Mouse (Mus musculus) Muller cell, postnatal 12 days (primary cell): ENCODE measurements around the gene Ngef.

Experiments used
- DNase-seq: peaks from one replicate; pipeline ENCODE4 v3.0.0-alpha.2; 2015; ENCODE audit errors: inconsistent ontology term

Ngef gene

DNA sequence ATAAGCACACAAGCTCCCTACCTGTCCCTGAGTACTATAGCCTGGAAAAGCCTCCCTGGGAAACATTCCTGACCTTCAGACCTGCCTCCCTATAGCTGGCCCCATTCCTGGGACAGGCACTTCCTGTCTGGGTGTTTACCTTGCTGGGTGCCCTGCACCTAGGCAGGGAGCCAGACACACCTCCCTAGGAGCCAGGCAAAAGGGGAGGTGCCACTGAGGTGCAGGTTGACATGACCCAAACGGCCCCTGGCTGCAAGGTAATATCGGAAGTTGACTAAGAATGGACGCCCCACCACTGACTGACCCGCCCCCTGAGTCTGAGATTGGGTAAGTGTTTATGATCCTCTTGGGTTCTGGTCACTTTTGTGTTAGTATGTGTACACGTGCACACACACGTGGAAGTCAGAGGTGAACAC is at the start of gene Ngef:
Ngef (minus strand) TSS at position 71 of the 416 bp plus-strand sequence.
- no peak for DNase-seq

DNA sequence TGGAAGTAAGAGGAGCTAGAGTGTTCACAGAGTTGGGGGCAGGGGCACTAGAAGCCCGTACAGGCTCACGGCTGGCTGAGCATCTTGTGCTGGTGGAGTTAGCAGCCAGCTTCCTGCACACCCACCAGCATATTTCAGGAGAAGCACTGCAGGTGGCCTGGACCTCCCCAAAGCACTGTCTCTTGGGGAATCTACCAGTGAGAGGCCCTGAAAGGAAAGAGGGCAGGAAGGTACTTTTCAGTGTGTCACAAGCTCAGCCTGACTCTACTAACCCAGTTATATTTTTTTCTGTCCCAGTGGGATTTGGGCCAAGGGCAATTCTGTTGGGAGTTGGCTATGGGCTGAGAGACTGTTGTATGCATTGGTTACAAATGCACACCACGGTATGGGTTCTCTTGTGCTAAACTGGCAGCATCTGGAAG is 48.2 kb upstream of the Ngef start:
- peak; percentile 84 for DNase-seq

DNA sequence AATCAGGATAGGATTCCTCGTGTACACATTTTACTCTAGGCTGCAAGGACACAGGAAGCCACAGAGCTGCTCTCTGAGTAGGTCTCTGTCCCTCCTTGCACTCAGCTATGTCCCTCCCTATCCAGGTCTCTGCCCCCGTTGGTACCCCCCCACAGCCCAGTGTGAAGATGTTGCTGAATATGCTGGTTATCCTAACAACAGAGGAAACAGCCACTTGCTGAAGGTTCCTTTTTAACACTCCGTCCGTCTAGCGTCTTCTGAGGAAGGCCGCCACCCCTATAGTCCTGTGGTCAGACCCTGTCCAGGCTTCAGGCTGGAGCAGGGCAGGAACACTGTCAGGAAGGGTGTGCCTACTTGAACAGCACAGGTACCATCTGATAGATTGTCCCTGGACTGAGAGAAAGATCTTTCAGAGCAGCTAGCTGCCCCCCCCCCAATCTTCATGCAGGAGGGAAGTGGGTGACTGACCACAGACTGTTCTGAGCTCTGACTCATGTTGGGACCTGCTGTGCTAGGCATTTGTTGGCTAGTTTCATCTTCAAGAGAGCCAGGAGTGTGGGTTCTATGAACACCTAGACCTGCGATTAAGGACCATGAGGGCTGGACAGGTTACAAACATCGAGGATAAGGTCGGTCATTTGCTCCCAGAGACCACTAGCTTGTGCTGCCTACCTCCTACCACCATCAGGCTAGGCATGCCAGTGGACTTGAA is 47.6 kb upstream of the Ngef start:
- DNase-seq: peak; percentile 85

GRCm38 (mm10) chr1:87620693-87621092 is 47.0 kb upstream of the Ngef start:
- no peak for DNase-seq

GRCm38 (mm10) chr1:87620211-87620668 is 46.6 kb upstream of the Ngef start, which contains the start of gene Inpp5d:
Inpp5d (plus strand) TSS chr1:87620312.
- no peak for DNase-seq

- no peak for DNase-seq
Observed at GRCm38 (mm10) chr1:87614576-87615295, 41.1 kb upstream of the Ngef start.

DNA sequence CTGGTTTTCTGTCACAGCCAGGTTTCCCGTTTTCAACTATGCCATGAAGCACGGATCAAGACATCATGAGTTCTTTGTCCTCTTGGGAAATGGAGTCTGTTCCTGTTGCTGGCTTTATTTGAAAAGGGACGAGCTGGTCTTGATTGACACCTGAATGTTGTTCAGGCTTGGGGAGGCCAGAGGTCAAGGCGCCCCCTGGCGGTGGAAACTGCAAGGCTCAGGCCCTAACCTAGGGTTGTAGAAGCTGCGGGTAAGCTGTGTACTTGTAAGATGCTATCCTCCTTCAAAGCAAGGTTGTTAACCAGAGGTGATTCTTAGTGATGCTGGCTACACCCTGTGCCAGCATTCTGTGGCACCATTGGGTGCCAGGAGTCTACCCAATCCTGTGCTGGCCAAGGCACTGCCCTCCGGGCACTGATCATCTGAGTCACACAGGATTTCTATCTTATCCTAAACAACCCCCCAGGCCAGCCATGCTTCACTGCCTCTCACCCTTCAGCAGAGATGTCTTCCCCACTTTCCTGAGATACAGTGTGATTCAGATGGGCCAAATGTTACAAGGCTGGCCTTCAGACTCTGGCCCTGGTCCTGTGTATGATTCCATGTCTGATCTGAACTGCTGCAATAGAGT is 34.9 kb upstream of the Ngef start:
- DNase-seq: peak; percentile 37

GRCm38 (mm10) chr1:87607385-87608091 is 33.9 kb upstream of the Ngef start:
- DNase-seq: peak; percentile 96

- no peak for DNase-seq
Observed at GRCm38 (mm10) chr1:87605296-87605695, 31.6 kb upstream of the Ngef start.

GRCm38 (mm10) chr1:87603389-87603788 is 29.7 kb upstream of the Ngef start:
- DNase-seq: no peak

- no peak for DNase-seq
Observed at GRCm38 (mm10) chr1:87601801-87602200, 28.1 kb upstream of the Ngef start.

- no peak for DNase-seq
Observed at GRCm38 (mm10) chr1:87600533-87600932, 26.9 kb upstream of the Ngef start.

- no peak for DNase-seq
Observed at GRCm38 (mm10) chr1:87594671-87595070, 21.0 kb upstream of the Ngef start.

- DNase-seq: peak; percentile 76
Observed at GRCm38 (mm10) chr1:87594261-87594660, 20.6 kb upstream of the Ngef start.

DNA sequence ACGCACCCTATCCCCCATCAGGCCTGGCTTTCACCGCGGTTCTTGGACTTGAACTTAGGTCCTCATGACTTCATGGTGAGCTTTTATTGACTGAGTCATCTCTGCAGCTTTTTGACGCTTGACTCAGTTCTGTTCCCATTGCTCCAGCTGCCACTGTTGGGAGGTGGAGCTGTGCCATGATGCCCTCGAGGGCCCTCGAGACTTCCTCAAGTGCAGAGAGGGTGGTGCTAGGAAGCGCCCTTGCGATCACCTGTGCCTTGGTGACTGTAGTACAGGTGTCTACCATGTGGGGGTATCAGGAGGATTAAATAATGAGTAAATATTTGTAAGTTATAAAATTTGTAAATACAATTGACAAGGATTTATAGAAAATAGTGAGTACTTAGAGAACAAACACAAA is 16.3 kb upstream of the Ngef start:
- no peak for DNase-seq

- no peak for DNase-seq
Observed at GRCm38 (mm10) chr1:87589162-87589561, 15.5 kb upstream of the Ngef start.

- DNase-seq: peak; percentile 43
Observed at GRCm38 (mm10) chr1:87580824-87581223, 7.2 kb upstream of the Ngef start.

DNA sequence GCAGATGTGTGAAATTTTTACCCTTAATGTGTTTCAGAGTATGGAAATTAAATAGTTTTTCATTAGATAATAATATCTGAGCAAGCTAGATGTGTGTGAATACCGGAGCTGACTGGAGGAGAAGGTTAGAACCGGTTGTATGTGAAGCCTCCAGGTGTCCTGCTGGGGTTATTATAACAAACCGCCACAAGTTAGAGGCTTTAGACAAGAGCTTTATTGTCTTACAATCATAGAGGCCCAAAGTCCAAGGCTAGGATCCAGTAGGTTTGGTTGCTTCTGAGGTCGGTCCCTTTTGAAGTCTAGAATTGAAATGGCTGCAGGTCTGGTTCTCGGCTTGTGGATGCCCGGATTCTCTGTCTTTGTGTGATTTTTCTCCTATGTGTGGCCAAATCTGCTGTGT is 5.3 kb upstream of the Ngef start:
- no peak for DNase-seq

DNA sequence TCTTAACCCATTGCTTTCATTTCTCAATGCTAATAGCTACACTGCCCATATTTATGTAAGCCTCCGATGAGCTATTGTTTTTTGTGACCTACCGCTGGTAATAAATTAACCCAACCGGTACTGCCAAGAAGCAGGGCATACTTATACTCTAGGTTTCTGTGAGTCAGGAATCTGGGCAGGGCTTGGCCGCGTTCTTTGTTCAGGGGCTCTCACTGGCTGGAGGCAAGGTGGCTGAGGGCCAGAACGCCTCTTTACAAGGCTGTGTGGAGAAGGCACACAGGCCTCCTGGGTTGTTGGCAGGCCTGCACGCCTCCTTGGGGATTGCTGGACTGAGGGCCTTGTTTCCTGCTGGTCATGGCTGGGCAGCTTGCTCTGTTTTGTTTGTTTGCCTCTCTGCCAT is 1.1 kb upstream of the Ngef start:
- DNase-seq: peak; percentile 93

DNA sequence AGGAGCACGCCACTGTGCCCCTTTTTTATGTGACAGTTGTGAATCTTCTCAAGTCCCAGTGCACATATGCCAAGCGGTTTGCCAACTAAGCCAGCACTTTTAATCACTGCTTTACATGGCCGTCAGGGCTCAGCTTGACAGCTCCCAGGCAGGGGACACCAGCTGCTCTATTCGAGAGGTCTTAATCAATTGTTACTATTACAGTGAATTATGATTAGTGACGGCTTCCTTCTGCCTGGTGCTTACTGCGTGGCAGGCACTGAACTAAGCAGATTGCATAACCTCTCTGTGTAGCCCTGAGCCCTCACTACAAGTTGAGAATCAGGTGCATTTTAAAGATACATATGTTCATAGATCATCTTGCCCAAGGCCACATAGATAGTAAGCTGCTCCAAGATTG is 683 bp upstream of the Ngef start:
- no peak for DNase-seq

DNA sequence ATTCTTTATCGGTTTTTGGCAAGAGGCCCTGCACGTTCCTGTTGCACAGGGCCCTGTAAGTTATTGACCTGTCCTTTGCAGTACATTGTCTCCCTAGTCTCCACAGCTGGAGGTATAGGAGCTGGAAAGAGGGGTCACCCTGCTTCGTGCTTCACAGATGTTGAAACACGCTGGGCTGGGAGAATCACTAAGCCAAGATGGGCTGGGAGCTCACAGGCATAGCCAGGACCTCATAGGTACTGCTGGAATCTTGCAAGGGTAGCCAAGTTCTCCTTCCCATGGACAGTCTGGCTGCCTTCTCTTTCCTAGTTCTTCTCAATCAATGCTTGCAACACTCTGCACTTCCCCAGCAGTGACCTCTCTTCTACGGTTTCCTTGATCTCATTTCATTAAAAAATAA is 409 bp downstream of the Ngef start:
- DNase-seq: no peak

DNA sequence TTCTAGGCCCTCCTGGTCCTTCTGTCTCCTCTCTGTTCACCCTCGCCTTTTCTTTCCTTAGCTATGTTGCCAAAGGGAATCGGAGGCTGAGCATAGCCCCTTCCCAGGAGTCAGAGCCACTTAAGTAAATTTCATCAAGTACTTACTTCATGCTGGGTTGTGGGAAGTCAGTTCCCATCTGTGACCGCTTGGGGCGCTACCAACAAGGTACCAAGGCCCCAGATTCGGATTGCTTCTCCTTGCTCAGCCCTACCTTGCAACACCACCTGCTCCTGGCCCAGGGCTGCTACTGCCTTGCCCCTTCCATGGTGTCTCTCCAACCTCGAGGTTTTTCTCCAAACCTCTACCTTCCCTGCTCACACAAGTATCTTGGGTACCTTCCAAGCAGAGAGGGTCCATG is 5.3 kb downstream of the Ngef start:
- DNase-seq: no peak
